Mouse (Mus musculus) hindbrain, embryonic 10.5 days (tissue): ENCODE measurements around the gene Diexf. TPM values are rescaled to one million over a fixed set of nuclear protein-coding genes. Genes with fewer than 3 reads are reported as not detected.

Experiments
- DNase-seq: peaks from one replicate; pipeline ENCODE4 v3.0.0-alpha.2; 2017; ENCODE audit warnings: low spot score
- H3K27ac ChIP-seq: fragments of 300-500 bp; sonication (generic); 2 replicates; pipeline ENCODE4 v1.5.1; 2016; ENCODE audit warnings: mild to moderate bottlenecking, moderate library complexity
- H3K27me3 ChIP-seq: fragments of 300-500 bp; sonication (generic); 2 replicates; pipeline ENCODE4 v1.6.1; 2016; ENCODE audit warnings: mild to moderate bottlenecking; ENCODE audit not compliant: poor library complexity, insufficient read depth, severe bottlenecking
- H3K36me3 ChIP-seq: fragments of 300-500 bp; sonication (generic); 2 replicates; pipeline ENCODE4 v1.6.1; 2016; ENCODE audit warnings: mild to moderate bottlenecking, moderate library complexity
- H3K4me1 ChIP-seq: fragments of 300-500 bp; sonication (generic); replicated peaks from 2 replicates; pipeline ENCODE4 v1.6.1; 2016; ENCODE audit warnings: mild to moderate bottlenecking
- H3K4me3 ChIP-seq: fragments of 300-500 bp; sonication (generic); 2 replicates; pipeline ENCODE4 v1.5.1; 2016; ENCODE audit warnings: mild to moderate bottlenecking, moderate library complexity
- H3K9me3 ChIP-seq: fragments of 300-500 bp; sonication (generic); 2 replicates; pipeline ENCODE4 v1.6.1; 2016; ENCODE audit warnings: mild to moderate bottlenecking, moderate library complexity
- WGBS: fragments of 180-500 bp; shearing (Covaris S2); methylation state at CpG from one replicate; pipeline ENCODE4 v1.1.7; 2016; 5-methylcytosine and 5-hydroxymethylcytosine counted together
- polyA plus RNA-seq: library from polyadenylated mRNA; unstranded; fragments of >200 nt; fragmentation: Nextera tagmentation; extraction: Ambion mirVana; gene quantifications from 2 replicates; pipeline ENCODE4 v1.2.1, GENCODE M21; 2016

The Diexf gene
- polyA plus RNA-seq, 1 experiment from 2014 or later: 7.0 TPM

DNA sequence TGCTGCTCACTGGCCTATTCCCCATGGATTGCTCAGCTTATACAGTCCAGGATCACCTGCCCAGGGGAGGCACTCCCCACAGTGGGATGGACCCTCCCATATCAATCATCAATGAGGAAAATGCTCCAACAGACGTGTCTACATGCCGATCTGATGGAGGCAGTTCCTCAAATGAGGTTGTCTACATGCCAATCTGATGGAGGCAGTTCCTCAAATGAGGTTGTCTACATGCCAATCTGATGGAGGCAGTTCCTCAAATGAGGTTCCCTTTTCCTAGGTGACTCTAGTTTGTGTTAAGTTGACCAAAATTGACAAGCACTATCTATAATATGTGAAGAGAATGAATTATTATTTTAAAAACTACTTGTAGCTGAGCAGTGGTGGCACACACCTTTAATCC is 69.9 kb downstream of the Diexf start:
- 86% methylated on average over 2 of the region's 2 CpGs for WGBS
- no peak overlapping the region for H3K4me3 ChIP-seq

DNA sequence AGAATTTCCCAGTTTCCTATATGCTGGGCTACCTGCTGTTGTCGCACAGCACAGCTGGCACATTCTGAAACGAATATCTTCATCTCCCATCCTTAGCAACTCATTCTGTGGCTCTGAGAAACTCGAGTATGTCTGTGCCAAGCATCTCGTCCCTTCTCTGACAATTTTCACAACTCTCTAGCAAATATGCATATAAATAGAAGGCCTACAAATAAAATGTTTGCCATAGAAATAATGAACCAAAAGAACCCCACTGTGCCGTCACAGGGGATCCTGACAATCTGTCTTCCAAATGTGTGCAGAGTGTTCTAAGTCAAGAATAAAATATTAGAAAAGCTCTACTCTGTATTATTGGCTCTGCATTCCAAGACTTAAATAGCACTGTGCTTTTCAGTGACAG is 70.5 kb downstream of the Diexf start:
- no peaks in the 10 kb centered on the region for H3K4me1 ChIP-seq
- no peak overlapping the region for H3K27ac ChIP-seq
- no peaks in the 10 kb centered on the region for H3K9me3 ChIP-seq
- H3K36me3 ChIP-seq: no peaks in the 10 kb centered on the region
- H3K4me3 ChIP-seq: no peak overlapping the region
- H3K27me3 ChIP-seq: no peaks in the 10 kb centered on the region
- WGBS: 75% methylated on average over 5 of the region's 5 CpGs
- no peak for DNase-seq

More for the DNA sequence above, 69.9 kb downstream of the Diexf start:
- no peak overlapping the region for H3K27ac ChIP-seq
- no peaks in the 10 kb centered on the region for H3K27me3 ChIP-seq
- no peaks in the 10 kb centered on the region for H3K36me3 ChIP-seq
- no peak for DNase-seq
- H3K4me1 ChIP-seq: no peaks in the 10 kb centered on the region
- no peaks in the 10 kb centered on the region for H3K9me3 ChIP-seq

DNA sequence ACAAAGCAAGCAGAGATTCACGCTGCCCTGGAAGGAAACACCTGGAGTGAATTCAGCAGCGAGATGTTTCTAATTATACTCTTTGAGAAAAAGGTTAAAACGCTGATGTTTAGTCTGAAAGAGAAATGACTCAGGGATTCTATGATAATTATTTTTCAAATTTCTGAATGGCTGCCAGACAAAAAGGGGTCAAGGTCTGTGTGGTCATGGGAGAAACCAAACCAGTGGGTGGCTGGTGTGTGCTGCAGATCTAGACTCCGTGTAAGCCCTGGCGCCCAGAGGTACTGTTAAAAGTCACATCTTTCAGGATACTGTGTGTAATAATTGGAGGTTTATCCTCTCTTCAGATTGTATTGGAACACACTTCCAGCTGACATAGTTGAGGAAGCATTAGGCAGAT is 75.7 kb downstream of the Diexf start:
- H3K9me3 ChIP-seq: no peaks in the 10 kb centered on the region
- WGBS: 79% methylated on average over 5 of the region's 5 CpGs
- H3K4me1 ChIP-seq: no peaks in the 10 kb centered on the region
- no peaks in the 10 kb centered on the region for H3K36me3 ChIP-seq
- no peak overlapping the region for H3K4me3 ChIP-seq
- no peak overlapping the region for H3K27ac ChIP-seq
- no peaks in the 10 kb centered on the region for H3K27me3 ChIP-seq
- no peak for DNase-seq

DNA sequence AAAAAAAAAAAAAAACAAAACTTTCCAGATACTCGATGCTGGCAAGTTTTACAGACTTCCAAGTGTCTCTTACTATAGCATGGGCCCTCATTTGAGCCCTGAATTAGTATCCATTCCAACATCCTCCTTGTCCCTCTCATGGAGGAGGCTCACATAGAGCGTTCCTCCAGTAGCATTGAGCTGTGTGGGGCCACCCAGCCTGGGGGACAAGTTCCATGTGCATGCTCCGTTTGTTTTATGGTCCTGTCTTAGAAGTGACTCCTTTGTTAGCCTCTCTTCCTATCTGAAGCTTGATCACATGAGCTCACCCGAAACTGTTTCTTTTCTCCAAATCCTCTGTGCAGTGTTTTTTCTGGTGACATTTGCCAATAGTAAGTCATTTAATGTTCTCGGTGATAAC is 77.0 kb downstream of the Diexf start:
- Histone ChIP-seq H3K27ac (no peak overlapping the region), H3K4me3 (no peak overlapping the region), H3K36me3 (no peaks in the 10 kb centered on the region), H3K4me1 (no peaks in the 10 kb centered on the region), H3K27me3 (no peaks in the 10 kb centered on the region), H3K9me3 (no peaks in the 10 kb centered on the region)
- WGBS: 83% methylated on average over 5 of the region's 5 CpGs
- DNase-seq: no peak

DNA sequence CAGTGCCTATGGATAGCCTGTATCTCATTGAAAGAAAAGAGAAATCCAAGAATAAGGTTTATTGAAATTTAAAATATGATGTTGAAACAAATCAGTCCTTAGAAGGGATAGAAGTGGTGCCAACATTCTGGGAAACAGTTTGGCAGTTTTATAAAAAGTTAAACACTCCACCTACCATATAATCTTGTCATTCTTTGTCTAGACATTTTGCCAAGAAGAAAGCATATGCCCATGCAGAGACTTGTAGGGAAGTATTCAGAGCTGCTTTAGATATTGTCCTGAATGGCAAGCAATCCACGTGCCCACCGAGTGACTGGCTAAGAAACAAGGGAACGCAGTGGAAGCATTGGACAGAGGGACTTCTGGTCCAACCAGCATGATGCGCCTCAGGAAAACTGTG is 82.5 kb downstream of the Diexf start:
- no peaks in the 10 kb centered on the region for H3K9me3 ChIP-seq
- H3K36me3 ChIP-seq: no peaks in the 10 kb centered on the region
- H3K27ac ChIP-seq: no peak overlapping the region
- no peak for DNase-seq
- H3K27me3 ChIP-seq: no peaks in the 10 kb centered on the region
- H3K4me1 ChIP-seq: no peaks in the 10 kb centered on the region
- no peak overlapping the region for H3K4me3 ChIP-seq
- WGBS: 89% methylated on average over 4 of the region's 4 CpGs

DNA sequence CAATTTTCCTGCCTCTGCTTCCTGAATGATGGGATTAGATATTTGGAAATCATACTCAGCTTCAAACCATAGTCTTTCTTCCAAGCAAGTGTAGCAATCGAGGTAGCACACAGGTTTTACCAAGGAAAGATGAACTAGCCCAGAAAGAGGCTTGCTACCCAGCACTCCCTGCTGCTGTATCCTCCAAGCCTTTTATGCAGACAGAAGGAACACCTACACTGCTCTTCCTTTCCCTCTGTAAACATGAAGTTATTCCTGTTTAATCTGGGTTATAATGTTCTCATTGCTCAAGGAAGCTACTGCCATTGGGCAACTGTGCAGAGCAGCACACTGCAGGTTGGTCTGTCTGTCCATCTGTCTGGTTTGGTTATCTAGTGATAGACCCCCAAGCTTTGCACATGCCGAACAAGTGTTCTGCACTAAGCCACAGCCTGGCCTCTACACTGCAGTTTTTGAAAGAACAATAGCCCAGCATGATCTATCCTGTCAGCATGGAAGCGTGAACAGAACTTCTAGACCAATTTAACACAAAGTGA is 87.2 kb downstream of the Diexf start:
- H3K36me3 ChIP-seq: no peaks in the 10 kb centered on the region
- no peak for DNase-seq
- WGBS: 63% methylated on average over 3 of the region's 3 CpGs
- no peak overlapping the region for H3K27ac ChIP-seq
- H3K4me1 ChIP-seq: no peaks in the 10 kb centered on the region
- H3K27me3 ChIP-seq: no peaks in the 10 kb centered on the region
- H3K9me3 ChIP-seq: no peaks in the 10 kb centered on the region
- no peak overlapping the region for H3K4me3 ChIP-seq

Other genes with a start within 250 kb of the Diexf start
- 4.1 and 4.6 TPM in 2 replicates for gene Syt14, start 94.5 kb downstream of the Diexf start, polyA plus RNA-seq
- gene Irf6, start 22.8 kb upstream of the Diexf start, polyA plus RNA-seq: 3.7 and 4.9 TPM in 2 replicates
- gene A130010J15Rik, start 37.8 kb upstream of the Diexf start, polyA plus RNA-seq: 13.8 and 17.7 TPM in 2 replicates
- gene Traf3ip3, start 71.4 kb upstream of the Diexf start, polyA plus RNA-seq: 1.5 and 1.8 TPM in 2 replicates
- gene Lamb3, start 77.4 kb upstream of the Diexf start, polyA plus RNA-seq: 0.37 and 0.46 TPM in 2 replicates
- not detected in 2 replicates for gene Hsd11b1, start 133.8 kb upstream of the Diexf start, polyA plus RNA-seq
- gene G0s2, start 142.9 kb upstream of the Diexf start, polyA plus RNA-seq: 5.6 and 7.6 TPM in 2 replicates
- 11.8 and 15.5 TPM in 2 replicates for gene Camk1g, start 240.0 kb upstream of the Diexf start, polyA plus RNA-seq